Mouse (Mus musculus) kidney, embryonic 16.5 days (tissue): ENCODE data around the gene Rpl12. TPM values are rescaled to one million over a fixed set of nuclear protein-coding genes. Genes with fewer than 3 reads are reported as not detected.
A peak's percentile ranks its signal among the peaks of the same experiment; 100 is the strongest.

Source experiments
- ATAC-seq: fragments of 200-750 bp; cut with Nextera tagmentation; 2 replicates; pipeline ENCODE4 v1.8.0; 2017; ENCODE audit warnings: moderate TSS enrichment; ENCODE audit not compliant: low FRiP score, low TSS enrichment
- H3K27ac ChIP-seq: fragments of 300-500 bp; sonication (generic); 2 replicates; pipeline ENCODE4 v1.5.1; 2014; ENCODE audit warnings: low read length
- H3K27me3 ChIP-seq: fragments of 300-500 bp; sonication (generic); 2 replicates; pipeline ENCODE4 v1.6.1; 2014; ENCODE audit warnings: low read length, control low read depth, mixed read lengths; ENCODE audit not compliant: insufficient read depth
- H3K36me3 ChIP-seq: fragments of 300-500 bp; sonication (generic); 2 replicates; pipeline ENCODE4 v1.6.1; 2014; ENCODE audit warnings: low read length, control low read depth, mixed read lengths; ENCODE audit not compliant: insufficient read depth
- H3K4me1 ChIP-seq: fragments of 300-500 bp; sonication (generic); 2 replicates; pipeline ENCODE4 v1.6.1; 2014; ENCODE audit warnings: low read length, control low read depth, mixed read lengths; ENCODE audit not compliant: insufficient read depth
- H3K4me2 ChIP-seq: fragments of 300-500 bp; sonication (generic); replicated peaks from 2 replicates; pipeline ENCODE4 v1.6.1; 2014; ENCODE audit warnings: low read depth, low read length
- H3K4me3 ChIP-seq: fragments of 300-500 bp; sonication (generic); 2 replicates; pipeline ENCODE4 v1.5.1; 2014; ENCODE audit warnings: mild to moderate bottlenecking, low read length
- H3K9ac ChIP-seq: fragments of 300-500 bp; sonication (generic); replicated peaks from 2 replicates; pipeline ENCODE4 v1.6.1; 2014; ENCODE audit warnings: low read length
- H3K9me3 ChIP-seq: fragments of 300-500 bp; sonication (generic); 2 replicates; pipeline ENCODE4 v1.6.1; 2016; ENCODE audit warnings: low read length, control low read depth
- WGBS: fragments of 180-500 bp; shearing (Covaris S2); extraction: QIAGEN DNeasy Blood & Tissue Kit; methylation state at CpG from one replicate; pipeline ENCODE4 v1.1.7; 2014; 5-methylcytosine and 5-hydroxymethylcytosine counted together
- polyA plus RNA-seq: library from polyadenylated mRNA; unstranded; fragments of >200 nt; fragmentation: Nextera tagmentation; extraction: Ambion mirVana; gene quantifications from 2 replicates; pipeline ENCODE4 v1.2.1, GENCODE M21; 2015

Rpl12 gene
- polyA plus RNA-seq, result 149 and 176 TPM in 2 replicates

- Histone ChIP-seq H3K4me1 (peaks cover 45% of the 10 kb centered on the region), H3K27ac (peak within 1 kb of the TSS; percentile 91), H3K27me3 (no peaks in the 10 kb centered on the region), H3K36me3 (peaks cover 20% of the 10 kb centered on the region), H3K4me3 (peak within 1 kb of the TSS; percentile 94), H3K9me3 (no peaks in the 10 kb centered on the region), H3K4me2 (peak within 1 kb of the TSS; percentile 95), H3K9ac (peak within 1 kb of the TSS; percentile 97)
- WGBS, result 3% methylated on average over 55 of the region's 55 CpGs
- ATAC-seq, result peak; percentile 90
Observed at GRCm38 (mm10) chr2:32961192-32961995, at the start of gene Rpl12, which contains the start of gene Lrsam1. TSS of gene Rpl12 (plus strand) at chr2:32961559. TSS of gene Lrsam1 (minus strand) at chr2:32961614.

GRCm38 (mm10) chr2:32911639-32912182, 49.6 kb upstream of the Rpl12 start:
- WGBS, result 84% methylated on average over 7 of the region's 7 CpGs
- Histone ChIP-seq H3K4me2 (no peak overlapping the region), H3K27ac (no peak overlapping the region), H3K4me1 (peaks cover 42% of the 10 kb centered on the region), H3K9ac (no peak overlapping the region), H3K27me3 (no peaks in the 10 kb centered on the region), H3K36me3 (peaks cover 26% of the 10 kb centered on the region), H3K4me3 (no peak overlapping the region), H3K9me3 (no peaks in the 10 kb centered on the region)
- no peak for ATAC-seq

GRCm38 (mm10) chr2:32912210-32912804, 49.1 kb upstream of the Rpl12 start:
- Histone ChIP-seq H3K4me1 (peaks cover 36% of the 10 kb centered on the region), H3K9me3 (no peaks in the 10 kb centered on the region), H3K4me2 (no peak overlapping the region), H3K27me3 (no peaks in the 10 kb centered on the region), H3K36me3 (peaks cover 26% of the 10 kb centered on the region), H3K9ac (no peak overlapping the region), H3K27ac (no peak overlapping the region), H3K4me3 (no peak overlapping the region)
- WGBS, result 29% methylated on average over 19 of the region's 19 CpGs
- ATAC-seq, result no peak

GRCm38 (mm10) chr2:32914362-32914761, 47.0 kb upstream of the Rpl12 start:
- Histone ChIP-seq H3K36me3 (peaks cover 32% of the 10 kb centered on the region), H3K4me1 (peaks cover 16% of the 10 kb centered on the region), H3K9me3 (no peaks in the 10 kb centered on the region), H3K4me2 (no peak overlapping the region), H3K27ac (peak overlapping the region; percentile 85), H3K27me3 (no peaks in the 10 kb centered on the region), H3K4me3 (no peak overlapping the region), H3K9ac (peak overlapping the region; percentile 58)
- peak; percentile 7 for ATAC-seq
- WGBS, result 57% methylated on average over 5 of the region's 5 CpGs

- Histone ChIP-seq H3K9ac (peak overlapping the region; percentile 58), H3K4me2 (no peak overlapping the region), H3K27me3 (no peaks in the 10 kb centered on the region), H3K4me1 (peaks cover 16% of the 10 kb centered on the region), H3K4me3 (no peak overlapping the region), H3K36me3 (peaks cover 36% of the 10 kb centered on the region), H3K9me3 (no peaks in the 10 kb centered on the region), H3K27ac (peak overlapping the region; percentile 85)
- ATAC-seq, result peak; percentile 81
- 32% methylated on average over 3 of the region's 3 CpGs for WGBS
Observed at GRCm38 (mm10) chr2:32914896-32915295, 46.5 kb upstream of the Rpl12 start.

- no peak for ATAC-seq
- no peak overlapping the region for H3K9ac ChIP-seq
- H3K9me3 ChIP-seq, result no peaks in the 10 kb centered on the region
- H3K4me3 ChIP-seq, result no peak overlapping the region
- H3K27ac ChIP-seq, result no peak overlapping the region
- H3K4me2 ChIP-seq, result no peak overlapping the region
- WGBS, result 77% methylated on average over 11 of the region's 11 CpGs
- no peaks in the 10 kb centered on the region for H3K27me3 ChIP-seq
- peaks cover 16% of the 10 kb centered on the region for H3K4me1 ChIP-seq
- peaks cover 41% of the 10 kb centered on the region for H3K36me3 ChIP-seq
Observed at GRCm38 (mm10) chr2:32917526-32917925, 43.8 kb upstream of the Rpl12 start.

- Histone ChIP-seq H3K27me3 (no peaks in the 10 kb centered on the region), H3K9ac (no peak overlapping the region), H3K4me1 (peaks cover 16% of the 10 kb centered on the region), H3K36me3 (peaks cover 50% of the 10 kb centered on the region), H3K4me3 (no peak overlapping the region), H3K9me3 (no peaks in the 10 kb centered on the region), H3K27ac (no peak overlapping the region), H3K4me2 (no peak overlapping the region)
- WGBS, result 59% methylated on average over 9 of the region's 9 CpGs
- no peak for ATAC-seq
Observed at GRCm38 (mm10) chr2:32918391-32918790, 43.0 kb upstream of the Rpl12 start.

GRCm38 (mm10) chr2:32921235-32921634, 40.1 kb upstream of the Rpl12 start:
- Histone ChIP-seq H3K4me3 (no peak overlapping the region), H3K36me3 (peaks cover 57% of the 10 kb centered on the region), H3K9ac (no peak overlapping the region), H3K27ac (no peak overlapping the region), H3K9me3 (no peaks in the 10 kb centered on the region), H3K4me1 (no peaks in the 10 kb centered on the region; the same call in 1 of the 2 replicates), H3K4me2 (no peak overlapping the region), H3K27me3 (no peaks in the 10 kb centered on the region)
- no peak for ATAC-seq
- 84% methylated on average over 7 of the region's 7 CpGs for WGBS

- H3K4me3 ChIP-seq, result no peak overlapping the region
- ATAC-seq, result no peak
- no peak overlapping the region for H3K9ac ChIP-seq
- WGBS, result 94% methylated on average over 15 of the region's 15 CpGs
- H3K27ac ChIP-seq, result no peak overlapping the region
- no peak overlapping the region for H3K4me2 ChIP-seq
- H3K36me3 ChIP-seq, result peaks cover 56% of the 10 kb centered on the region
- no peaks in the 10 kb centered on the region; the same call in 1 of the 2 replicates for H3K4me1 ChIP-seq
- no peaks in the 10 kb centered on the region for H3K9me3 ChIP-seq
- H3K27me3 ChIP-seq, result no peaks in the 10 kb centered on the region
Observed at GRCm38 (mm10) chr2:32921801-32922380, 39.5 kb upstream of the Rpl12 start.
